Mouse (Mus musculus): Measurements from ENCODE around the gene Sit1.

The Sit1 gene

GRCm38 (mm10) chr4:43483535-43484091 is at the start of gene Sit1:
Sit1 (minus strand) TSS chr4:43483734.
- no peak for DNase-seq (ENCODE audit: low spot score)

GRCm38 (mm10) chr4:43533270-43533669 is 49.7 kb upstream of the Sit1 start:
- no peak for DNase-seq (ENCODE audit: low spot score)

DNA sequence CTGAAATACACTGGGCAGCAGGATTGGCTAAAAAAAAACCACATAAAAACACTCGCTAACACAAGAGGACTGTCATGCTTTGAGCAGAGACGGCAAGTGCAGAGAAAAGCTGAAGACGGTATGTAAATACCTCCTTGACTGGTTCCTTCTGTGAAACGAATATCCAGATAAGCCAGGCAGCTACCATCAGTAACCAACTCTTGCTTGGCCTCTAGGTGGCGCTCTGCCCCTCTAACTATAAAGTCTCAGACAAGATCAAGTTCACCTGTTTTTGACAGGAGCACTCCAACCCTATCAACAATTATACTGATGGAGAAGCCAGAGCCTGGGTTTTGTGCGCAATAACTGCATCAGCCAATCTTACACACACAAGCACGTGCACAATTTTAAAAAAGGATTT is 47.0 kb upstream of the Sit1 start:
- DNase-seq (ENCODE audit: low spot score) = peak; percentile 67

DNA sequence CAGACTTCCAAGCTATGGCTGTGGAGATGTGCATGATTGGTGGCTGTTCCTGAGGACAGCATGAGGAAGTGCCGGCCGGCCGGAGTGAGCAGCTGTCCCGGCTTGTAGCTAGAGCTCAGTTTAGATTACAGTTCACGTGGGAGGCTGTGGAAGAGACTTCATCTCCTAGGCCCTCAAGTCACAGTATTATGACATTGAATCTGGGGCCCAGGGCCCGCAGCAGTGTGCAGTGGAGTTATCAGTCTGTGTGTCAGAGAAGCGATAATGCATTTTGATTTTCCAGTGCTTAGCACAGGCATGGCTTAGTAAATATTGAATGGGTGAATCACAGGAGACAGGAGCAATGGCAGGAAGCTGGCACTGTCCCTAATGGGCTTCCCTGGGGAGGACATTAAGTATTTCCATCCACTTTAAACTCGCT is 46.6 kb upstream of the Sit1 start:
- no peak for DNase-seq (ENCODE audit: low spot score)

DNA sequence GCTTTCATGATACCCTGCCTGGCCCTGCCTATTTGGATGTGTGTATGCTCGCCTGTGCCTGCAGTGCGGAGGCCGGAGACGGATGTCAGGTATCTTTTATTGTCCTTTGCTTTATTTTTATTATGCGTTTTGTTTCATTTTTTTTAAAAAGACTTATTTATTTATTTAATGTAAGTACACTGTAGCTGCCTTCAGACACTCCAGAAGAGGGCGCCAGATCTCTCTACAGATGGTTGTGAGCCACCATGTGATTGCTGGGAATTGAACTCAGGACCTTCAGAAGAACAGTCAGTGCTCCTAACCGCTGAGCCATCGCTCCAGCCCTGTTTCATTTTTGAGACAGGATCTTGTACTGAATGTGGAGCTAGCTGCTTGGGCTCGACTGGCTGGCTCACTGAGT is 45.0 kb upstream of the Sit1 start:
- DNase-seq (ENCODE audit: low spot score) = no peak

DNA sequence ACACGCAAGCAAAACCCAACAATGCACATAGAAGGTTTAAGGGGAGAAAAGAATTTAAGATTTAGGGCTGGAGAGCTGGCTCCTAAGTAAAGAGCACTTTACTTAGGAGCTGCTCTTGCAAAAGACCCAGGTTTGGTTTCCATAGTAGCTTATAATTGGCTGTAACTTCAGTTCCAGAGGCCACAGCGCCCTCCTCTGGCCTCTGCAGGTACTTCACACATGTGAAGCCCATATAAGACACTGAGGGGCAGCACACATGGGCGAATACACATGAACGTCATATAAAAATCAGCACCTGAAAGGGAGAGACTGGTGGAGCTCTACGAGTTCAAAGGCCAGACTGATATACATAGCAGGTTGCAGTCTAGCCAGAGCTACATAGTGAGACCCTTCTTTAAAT is 44.3 kb upstream of the Sit1 start:
- DNase-seq (ENCODE audit: low spot score) = no peak

- peak; percentile 65 for DNase-seq (ENCODE audit: low spot score)
These were observed 36.4 kb upstream of the Sit1 start for GRCm38 (mm10) chr4:43519956-43520355.

DNA sequence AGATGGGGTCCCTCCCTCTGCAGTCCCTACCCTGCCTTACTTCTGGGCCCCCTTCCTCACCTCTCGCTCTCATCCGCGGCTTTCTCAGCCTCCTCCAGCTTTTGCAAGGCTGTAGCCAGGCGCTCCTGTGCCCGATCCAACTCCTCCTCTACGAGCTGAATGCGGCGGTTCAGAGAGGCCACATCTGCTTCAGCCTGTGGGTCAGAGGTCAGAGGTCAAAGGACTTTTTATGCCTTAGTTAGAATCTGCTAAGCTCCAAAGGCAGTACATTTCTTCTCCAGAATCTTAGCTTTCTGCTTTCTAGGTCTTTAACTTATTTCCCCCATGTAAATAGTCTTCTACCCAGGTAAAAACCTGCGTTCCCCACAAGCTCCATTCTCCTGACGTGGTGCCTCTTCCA is 36.0 kb upstream of the Sit1 start:
- DNase-seq (ENCODE audit: low spot score) = no peak

DNA sequence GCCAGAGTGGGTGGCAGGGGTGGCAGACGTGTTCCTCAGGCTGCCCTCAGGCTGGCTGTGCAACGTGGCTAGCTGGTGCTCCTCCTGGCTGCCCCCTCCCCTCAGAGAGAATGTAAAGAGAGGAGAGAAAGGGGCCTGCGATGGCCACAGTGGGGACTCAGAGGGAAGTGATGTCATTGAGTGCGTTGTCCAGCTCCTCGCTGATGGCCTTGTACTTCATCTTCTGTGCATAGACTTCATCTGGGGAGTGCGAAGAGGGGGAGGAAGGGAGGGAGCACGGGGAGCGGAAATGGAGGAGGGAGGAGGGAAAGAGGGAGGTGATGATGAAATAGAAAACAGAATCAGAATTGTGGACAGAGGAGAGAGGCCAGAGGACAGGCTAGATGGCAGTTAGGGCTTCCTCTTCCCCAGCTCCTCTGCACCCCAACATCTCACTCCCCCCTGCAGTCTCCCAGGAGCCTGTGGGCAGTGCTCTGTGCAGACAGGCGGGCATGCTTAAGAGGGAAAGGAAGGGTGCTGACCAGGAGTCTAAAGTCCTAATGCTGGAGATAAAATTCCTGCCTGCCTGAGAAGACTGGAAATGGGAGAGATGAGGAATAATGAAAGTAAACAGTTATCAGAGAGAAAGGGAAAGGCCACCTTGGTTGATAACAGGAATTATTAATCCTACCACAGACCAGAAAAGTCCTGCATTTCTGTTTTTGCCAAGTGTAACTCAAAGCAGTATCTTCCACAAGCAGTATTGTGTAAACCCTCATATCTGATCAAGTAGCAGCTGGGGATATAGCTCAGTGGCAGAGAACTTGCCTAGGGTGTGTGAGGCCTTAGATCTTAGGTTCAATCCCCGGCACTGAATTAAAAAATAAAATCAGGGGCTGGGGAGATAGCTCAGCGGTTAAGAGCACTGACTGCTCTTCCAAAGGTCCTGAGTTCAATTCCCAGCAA is 32.5 kb upstream of the Sit1 start:
- DNase-seq (ENCODE audit: low spot score) = no peak

DNA sequence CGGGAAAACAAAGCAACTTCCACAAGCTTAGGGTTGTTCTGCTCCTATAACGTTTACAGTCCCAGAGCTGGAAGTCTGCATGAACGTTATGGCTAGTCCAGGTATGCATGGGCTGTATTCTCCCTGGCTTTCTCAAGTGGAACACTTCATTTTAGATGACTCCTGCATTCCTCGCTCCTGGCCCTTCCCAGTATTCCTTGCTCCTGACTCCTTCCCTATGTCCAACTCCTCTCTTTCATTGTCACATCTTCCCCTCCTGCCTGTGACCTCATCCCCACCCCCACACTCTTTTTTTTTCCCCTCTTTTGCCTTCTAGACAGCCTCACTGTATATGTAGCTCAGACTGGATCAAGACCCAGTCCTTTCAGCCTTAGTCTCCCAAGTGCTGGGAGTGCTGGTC is 30.3 kb upstream of the Sit1 start:
- no peak for DNase-seq (ENCODE audit: low spot score)

DNA sequence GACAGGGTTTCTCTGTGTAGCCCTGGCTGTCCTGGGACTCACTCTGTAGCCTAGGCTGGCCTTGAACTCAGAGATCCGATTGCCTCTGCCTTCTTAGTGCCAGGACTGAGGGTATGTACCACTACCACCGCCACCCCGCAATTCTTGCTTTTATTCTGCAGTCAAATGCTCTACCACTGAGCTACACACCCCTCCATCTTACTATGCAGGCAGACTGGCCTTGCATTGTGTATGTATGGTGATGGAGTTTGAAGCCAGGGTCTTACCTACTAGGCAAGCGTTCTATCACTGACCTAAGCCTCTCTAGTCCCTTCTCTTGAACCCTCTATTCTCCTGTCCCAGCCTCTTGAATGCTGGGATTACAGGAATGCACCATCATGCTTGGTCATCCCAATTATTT is 29.8 kb upstream of the Sit1 start:
- no peak for DNase-seq (ENCODE audit: low spot score)

GRCm38 (mm10) chr4:43512653-43513052 is 29.1 kb upstream of the Sit1 start:
- DNase-seq (ENCODE audit: low spot score) = no peak

GRCm38 (mm10) chr4:43511675-43512454 is 28.3 kb upstream of the Sit1 start:
- DNase-seq (ENCODE audit: low spot score) = no peak

DNA sequence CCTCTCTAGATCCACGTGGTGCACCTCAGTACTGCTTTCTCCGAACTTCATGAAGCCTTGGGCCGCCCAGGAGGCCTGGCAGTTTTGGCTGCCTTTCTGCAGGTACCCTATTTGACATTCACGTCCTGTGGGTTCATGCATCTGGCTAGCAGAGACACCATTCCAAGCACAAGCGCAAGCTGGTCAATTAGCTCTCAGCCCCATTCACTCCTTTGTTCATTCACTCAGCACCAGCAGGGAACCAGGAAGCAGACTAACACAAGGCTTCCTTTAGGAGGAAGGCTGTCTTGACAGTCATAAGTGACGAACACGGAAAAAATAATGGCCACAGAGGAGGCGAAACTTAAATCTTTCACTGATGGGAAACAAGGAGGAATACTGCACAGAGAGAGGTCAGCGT is 25.6 kb upstream of the Sit1 start:
- DNase-seq (ENCODE audit: low spot score) = no peak

DNA sequence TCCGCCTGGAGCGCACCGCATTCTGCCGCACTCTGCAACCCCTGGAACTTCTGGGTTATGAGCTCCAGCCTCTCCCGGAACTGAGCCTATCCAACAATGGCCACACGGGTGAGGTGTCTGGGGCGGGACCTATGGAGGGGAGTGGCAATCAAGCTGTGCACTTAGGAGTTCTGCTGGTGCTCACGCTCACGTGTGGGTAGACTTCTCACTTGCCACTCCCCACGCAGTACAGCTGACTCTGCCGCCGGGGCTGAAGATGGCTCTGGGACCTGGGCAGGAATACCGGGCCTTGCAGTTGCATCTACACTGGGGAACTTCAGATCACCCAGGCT is 25.1 kb upstream of the Sit1 start:
- no peak for DNase-seq (ENCODE audit: low spot score)

DNA sequence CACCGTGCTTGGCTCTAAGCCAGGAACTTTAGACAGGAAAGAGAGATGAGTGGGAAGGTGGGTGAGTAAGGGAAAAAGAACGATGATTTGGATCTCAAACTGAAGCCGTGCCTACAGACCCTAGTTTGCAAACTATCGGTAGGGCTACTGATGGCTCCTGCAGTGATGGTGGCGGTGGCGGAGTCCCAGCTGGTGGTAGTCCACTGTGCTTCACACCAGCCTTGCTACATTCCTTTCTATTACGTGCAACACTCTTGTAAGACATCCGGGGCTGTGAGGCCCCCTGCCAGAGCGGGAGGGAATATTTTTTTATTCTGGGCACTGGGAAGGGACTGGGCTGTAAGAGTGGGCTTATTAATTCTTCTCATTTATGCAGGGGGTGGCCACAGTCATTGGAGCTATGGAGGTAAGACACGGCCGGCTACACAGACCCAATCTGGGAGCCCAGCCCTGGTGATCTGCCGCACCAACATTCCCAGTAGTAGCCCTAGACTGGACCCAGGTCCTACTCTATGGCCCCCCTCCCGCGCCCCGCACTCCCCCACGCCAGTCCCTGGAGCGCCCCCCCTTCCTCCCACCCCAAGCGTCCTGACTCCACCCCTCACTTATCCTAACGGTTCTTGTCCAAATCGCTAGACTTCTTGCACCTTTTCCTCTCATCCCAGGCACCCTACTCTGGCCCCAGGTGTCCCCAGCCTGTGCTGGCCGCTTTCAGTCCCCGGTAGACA is 24.6 kb upstream of the Sit1 start:
- no peak for DNase-seq (ENCODE audit: low spot score)

GRCm38 (mm10) chr4:43506536-43507185 is 23.1 kb upstream of the Sit1 start, which contains the start of gene Car9:
Car9 (plus strand) TSS chr4:43506966.
- no peak for DNase-seq (ENCODE audit: low spot score)

GRCm38 (mm10) chr4:43506074-43506473 is 22.5 kb upstream of the Sit1 start:
- no peak for DNase-seq (ENCODE audit: low spot score)

DNA sequence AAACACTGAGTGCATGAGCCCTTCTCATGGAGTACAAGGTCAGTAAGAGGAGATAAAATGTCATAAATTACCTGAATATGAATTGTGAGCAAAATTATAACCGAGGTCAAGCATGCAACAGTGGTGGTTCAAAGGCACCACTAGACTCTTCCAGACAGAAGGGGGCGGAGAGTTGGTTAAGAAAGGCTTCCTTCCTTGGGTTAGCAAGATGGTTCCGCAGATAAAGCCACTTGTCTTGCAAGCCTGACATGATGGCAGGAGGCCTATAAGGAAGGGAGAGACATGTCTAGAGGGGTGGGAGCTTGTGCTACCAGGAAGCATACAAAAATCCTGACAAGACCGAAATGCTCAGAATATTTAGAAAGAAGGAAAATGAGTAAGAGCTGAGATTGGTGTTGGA is 20.7 kb upstream of the Sit1 start:
- no peak for DNase-seq (ENCODE audit: low spot score)

DNA sequence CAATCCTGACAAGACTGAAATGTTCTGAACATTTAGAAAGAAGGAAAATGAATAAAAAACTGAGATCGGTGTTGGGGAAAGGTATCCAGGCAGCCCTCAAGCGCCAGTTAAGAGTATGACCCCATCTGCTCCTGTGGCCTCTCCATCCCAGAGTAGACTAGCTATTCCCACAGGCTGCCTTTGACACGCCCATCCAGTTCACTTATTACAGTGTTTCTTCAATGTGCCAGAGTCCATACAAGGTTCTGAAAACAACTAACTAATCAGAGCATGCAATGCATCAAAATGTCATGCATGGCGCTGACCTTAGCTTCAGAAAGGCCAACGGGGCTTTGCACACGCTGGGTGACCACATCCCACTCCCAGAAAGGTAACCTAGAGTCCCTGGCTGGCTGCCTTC is 20.0 kb upstream of the Sit1 start:
- no peak for DNase-seq (ENCODE audit: low spot score)

DNA sequence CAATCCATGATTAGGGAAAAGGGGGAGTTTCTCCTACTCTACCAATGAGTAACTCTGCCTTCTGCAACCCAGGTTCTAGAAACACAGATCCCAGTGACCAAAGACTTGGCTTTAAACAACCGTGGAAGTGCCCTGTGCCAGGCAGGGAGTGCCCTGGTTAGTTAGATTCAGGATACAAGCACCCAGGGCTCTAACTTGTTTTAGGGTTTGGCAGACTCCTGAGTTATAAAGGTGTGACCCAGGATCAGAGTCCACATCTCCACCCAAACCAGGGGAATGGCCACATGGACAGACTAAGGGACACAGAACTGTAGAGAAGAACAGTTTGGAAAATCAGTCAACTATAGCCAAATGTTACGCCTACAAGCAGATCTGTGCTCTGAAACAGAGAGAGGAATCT is 19.5 kb upstream of the Sit1 start:
- no peak for DNase-seq (ENCODE audit: low spot score)
